Mouse (Mus musculus) kidney, adult 2 months (tissue): ENCODE measurements around the gene Nfia.

Experiments used
- CTCF ChIP-seq: fragments of 200-500 bp; conservative IDR thresholded peaks from 2 replicates; pipeline ENCODE4 v1.5.1; 2011; ENCODE audit warnings: low read depth, mild to moderate bottlenecking, control low read depth, low read length, moderate library complexity, mixed read lengths; ENCODE audit not compliant: insufficient read depth, insufficient read length
- POLR2A ChIP-seq: fragments of 200-500 bp; IDR thresholded peaks from one replicate; pipeline ENCODE4 v1.6.1; 2011; ENCODE audit warnings: low read depth, low read length, control low read depth

GRCm38 (mm10) chr4:97813035-97813434 lies 40.5 kb downstream of the Nfia start:
- no peak for TF ChIP-seq POLR2A
- TF ChIP-seq CTCF = no peak
